Mouse (Mus musculus): Measurements from ENCODE around the gene Colgalt2. TPM values are rescaled to one million over a fixed set of nuclear protein-coding genes. Genes with fewer than 3 reads are reported as not detected.
"Not testable (repeated sequence)": the region's sequence is repeated elsewhere in the genome, so short reads cannot be mapped to it uniquely, and the experiment has no call there.

Gene Colgalt2
- total RNA-seq, 2 experiments from 2014 or later = 5.3 TPM

DNA sequence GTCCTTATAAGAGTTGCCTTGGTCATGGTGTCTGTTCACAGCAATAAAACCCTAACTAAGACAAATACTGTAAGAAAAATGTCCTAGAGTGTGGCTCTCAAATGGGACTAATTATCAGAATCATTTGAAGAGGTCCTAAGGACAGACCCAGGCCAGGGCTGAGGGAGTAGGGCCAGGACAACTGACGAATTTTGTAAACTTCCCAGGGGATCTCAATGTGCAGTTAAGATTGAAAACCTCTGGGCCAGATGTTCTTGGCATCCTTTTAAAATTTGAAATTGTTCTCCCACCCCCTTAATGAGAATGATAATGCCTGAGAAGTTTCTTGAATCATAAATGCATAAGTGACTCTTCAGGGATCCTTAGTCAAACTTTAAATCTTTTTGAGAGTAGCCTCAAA is 14.3 kb downstream of the Colgalt2 start:
- DNase-seq (ENCODE audit: low spot score in 2 of 2) = no peak
- intact Hi-C loops (cut with DNase I) = no loop called here

DNA sequence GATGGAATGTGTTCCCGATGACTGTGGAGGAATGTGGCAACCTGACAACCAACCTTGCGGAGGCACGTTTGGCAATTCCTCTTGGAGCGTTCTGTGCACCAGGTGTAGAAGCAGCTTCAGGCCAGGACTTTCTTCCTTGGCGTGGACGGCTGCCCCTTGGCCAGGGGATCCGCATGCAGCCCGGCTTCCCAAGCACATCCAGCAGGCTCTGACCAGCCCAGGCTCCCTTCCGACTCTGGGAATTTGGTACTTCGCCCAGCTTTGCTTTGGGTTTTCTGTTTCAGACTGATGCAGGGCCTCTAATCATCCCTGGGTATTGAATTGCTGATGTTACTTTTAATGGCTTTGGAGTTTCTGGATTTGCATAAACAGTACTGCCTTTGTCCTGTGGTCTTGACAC is 14.8 kb downstream of the Colgalt2 start:
- intact Hi-C loops (cut with DNase I) = no loop called here
- peak; percentile 14 to 18 for DNase-seq (ENCODE audit: low spot score in 2 of 2)

DNA sequence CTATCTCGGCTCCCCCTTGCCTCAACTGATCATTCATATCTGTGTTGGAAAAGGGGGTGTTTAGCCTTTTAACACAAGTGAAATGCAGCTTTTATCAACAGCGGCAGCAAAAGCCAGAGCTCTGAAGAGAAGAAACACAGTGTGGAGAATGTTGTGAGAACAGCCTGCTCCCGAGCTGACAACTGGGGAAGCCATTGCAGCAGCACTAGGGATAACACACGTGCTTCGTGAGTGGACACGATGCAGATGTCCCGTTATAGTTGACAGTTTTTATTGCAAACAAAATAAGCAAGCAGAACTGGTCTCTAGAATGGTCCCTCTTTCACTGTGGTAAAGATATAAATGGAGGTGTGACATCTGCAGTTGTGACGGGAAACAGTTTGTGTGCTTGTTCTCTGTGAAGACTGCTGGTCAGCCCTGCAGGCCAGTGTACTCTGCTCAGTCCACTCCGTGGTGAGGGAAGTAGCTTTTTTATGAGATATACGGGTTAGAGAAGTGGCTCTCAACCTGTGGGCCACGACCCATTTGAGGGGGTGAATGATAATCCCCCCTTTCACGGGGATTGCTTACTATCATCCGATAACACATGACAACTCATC is 16.8 kb downstream of the Colgalt2 start:
- no peak for DNase-seq (ENCODE audit: low spot score in 2 of 2)
- intact Hi-C loops (cut with DNase I) = no loop called here

DNA sequence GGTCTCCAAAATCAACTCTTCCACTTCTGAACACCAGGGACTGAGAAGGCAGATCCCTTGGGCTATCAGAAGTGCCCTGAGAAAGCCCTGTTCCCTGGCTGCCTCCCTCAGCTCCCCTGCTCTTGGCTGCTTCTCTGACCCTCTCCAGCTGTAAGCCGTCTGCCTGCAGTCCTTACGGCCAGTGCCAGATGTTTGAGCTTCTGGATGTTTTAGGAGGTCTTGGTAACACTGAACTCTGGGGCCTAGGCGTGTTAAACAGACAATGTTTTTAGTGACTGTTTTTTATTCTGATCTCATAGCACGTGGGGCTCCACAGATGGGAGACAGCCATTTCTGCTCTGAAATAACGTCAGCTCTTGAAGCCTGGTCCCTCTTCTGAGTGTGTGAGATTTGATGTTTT is 18.0 kb downstream of the Colgalt2 start:
- intact Hi-C loops (cut with DNase I) = no loop called here
- no peak for DNase-seq (ENCODE audit: low spot score in 2 of 2)

DNA sequence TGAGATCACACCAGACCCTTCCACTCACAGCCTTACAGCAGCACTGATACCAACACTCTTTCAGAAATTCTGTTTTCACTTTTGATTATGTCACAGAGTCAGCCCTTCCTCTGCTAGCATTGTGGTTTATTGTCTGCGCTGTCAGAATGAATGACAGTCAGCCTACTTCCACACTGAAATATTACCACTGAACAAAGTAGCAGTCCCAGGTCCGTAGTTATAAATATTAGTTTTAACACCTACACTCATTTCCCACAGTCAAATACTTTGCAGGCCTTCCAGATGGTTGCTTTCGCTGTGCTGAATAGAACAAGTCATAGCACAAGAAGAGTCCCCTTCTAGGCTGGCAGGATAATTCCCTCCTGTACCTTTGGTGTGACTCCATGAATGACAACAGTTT is 22.7 kb downstream of the Colgalt2 start:
- DNase-seq (ENCODE audit: low spot score in 2 of 2) = no peak

DNA sequence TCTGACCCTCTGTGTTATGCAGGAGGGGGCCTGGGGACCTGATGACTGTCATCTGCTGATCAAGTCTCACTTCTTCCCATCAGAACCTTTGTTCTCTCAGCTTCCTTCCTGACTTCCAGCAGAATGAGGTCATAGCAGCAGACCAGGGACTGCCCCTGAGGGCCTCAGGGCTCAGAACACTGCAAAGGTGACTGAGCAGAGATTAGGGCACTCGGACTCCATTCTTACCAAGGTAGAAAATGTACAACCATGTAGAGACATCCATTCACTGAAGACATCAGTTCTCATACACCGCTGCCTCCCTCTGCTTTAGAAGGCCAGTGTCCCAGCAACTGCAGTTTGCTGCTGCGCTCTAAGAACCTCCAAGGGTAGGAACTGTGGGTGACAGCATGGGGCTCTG is 23.4 kb downstream of the Colgalt2 start:
- intact Hi-C loops (cut with DNase I) = no loop called here
- DNase-seq (ENCODE audit: low spot score in 2 of 2) = no peak

More for the DNA sequence above, 22.7 kb downstream of the Colgalt2 start:
- intact Hi-C loops (cut with DNase I) = no loop called here

DNA sequence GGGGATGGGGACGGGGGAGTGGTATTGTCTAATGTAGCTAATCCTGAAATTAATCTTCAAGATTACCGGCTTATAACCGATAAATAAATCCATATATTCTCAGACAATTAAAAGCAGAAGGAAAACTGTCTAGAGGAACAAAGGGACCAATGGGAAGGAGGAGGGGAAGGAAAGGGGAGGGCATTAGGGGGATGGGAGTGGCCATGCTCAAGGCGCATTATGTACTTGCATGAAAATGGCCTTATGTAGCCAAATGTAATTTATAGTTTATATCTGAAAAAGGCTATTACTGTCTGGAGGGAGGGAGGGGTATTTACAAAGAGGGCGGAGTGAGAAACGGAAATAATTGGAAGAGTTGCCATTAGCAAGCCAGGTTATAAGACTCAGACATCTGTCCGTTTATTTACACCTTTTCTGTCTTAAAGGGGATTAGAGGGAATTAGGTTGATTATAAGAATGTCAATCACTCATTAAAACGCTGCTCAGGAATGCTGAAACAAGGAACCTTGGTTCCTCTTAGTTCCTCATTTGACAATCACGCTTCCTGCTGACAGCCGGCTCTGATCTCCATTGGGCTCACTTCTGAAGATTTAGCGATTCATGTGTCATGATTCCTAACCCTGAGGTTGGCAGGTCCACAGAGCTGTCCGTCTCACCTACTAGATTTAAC is 28.4 kb downstream of the Colgalt2 start:
- intact Hi-C loops (cut with DNase I) = no loop called here
- DNase-seq (ENCODE audit: low spot score in 2 of 2) = no peak

DNA sequence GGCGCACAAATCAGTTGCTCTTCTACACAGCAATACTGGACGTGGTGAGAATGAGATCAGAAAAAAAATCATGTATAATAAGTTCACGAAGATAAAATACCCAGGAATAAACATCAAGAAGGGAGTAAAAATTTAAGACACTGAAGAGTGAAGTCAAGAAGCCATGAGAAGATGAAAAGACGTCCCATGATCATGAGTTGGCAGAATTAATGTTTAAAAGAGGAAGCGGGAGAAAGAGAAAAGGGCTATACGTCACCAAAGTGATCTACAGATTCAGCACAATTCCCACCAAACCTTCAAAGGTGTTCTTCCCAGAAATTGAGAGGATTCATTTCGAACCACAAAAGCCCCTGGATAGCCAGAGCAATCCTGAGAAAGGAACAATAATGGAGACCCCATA is 30.2 kb downstream of the Colgalt2 start:
- DNase-seq (ENCODE audit: low spot score in 2 of 2) = no peak
- intact Hi-C loops (cut with DNase I) = no loop called here

DNA sequence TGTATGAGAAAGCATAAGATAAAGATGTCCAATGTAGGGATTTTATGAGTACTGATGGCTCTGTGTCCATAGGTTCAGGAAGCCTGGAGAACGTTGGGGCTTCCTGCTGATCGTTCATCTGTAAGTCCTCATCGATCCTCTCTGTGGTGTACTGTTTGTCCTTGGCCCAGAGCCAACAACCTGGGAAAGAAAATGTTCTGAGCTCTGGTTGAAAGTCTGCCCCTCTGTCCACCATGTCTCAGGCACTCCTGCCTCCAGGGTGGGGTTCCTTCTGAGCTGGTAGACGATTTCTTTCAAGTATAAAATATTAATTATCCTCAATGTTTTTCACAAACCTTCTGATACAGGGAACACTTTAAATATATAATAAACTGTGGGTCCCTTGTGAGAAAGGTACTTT is 34.5 kb downstream of the Colgalt2 start:
- intact Hi-C loops (cut with DNase I) = no loop called here
- no peak for DNase-seq (ENCODE audit: low spot score in 2 of 2)

DNA sequence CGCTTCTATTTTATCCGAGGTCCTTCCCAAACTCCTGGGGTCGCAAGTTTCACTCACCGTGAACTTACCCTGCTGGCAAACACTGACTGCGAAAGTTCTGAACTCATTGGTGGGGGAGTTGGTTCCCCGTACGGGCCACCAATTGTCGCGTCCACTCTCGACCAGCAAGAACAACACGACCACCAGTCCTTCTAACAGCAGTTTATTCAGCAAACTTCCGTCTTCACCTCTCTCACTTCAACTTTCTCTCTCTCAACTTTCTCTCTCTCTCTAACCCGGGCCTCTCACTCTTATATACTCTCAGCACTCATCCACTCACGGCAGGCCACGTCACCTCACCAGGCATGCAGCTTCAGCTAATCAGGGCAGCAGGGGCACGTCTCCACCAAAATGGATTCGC is 37.9 kb downstream of the Colgalt2 start:
- intact Hi-C loops (cut with DNase I) = not testable (repeated sequence)

DNA sequence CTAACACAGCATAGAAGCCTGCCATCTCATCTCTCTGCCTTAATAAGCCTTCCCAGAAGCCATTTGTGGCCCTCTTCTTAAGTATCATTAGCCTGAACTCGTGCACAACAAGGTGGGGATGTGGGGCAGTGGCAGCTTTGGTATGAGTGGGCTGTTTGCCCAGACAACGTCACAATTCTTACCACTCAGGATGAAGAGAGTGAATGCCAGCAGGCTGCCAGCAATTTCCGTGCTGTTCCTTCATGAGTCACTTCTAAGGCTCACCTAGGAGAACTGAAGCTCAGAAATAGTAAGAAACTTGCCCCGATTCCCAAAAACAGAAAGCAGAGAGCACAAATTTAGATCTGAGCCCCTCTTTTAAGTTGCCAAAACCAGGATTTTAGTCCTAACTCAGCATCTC is 39.8 kb downstream of the Colgalt2 start:
- intact Hi-C loops (cut with DNase I) = no loop called here
- DNase-seq (ENCODE audit: low spot score in 2 of 2) = no peak

More for the DNA sequence above, 37.9 kb downstream of the Colgalt2 start:
- not testable (repeated sequence) for DNase-seq (ENCODE audit: low spot score in 2 of 2)

DNA sequence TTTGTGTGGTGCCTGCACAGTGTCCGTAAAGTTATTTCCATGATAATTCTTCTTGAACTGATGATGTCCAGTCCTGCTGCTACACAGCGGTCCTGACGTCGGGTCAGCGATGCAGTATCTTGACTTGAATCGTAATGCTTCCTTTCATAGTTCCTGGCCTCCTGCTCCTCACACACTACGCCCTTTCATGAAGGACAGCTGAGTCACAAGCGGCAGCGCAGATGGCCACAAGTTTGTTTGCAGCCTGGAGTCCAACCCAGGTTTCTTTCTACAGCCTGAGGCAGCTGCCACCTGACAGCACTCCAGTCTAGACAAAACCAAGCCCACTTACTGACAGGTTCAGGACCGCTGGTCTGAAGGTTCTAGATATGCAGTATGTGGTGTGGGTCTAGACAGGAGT is 40.2 kb downstream of the Colgalt2 start:
- no peak for DNase-seq (ENCODE audit: low spot score in 2 of 2)
- intact Hi-C loops (cut with DNase I) = no loop called here

DNA sequence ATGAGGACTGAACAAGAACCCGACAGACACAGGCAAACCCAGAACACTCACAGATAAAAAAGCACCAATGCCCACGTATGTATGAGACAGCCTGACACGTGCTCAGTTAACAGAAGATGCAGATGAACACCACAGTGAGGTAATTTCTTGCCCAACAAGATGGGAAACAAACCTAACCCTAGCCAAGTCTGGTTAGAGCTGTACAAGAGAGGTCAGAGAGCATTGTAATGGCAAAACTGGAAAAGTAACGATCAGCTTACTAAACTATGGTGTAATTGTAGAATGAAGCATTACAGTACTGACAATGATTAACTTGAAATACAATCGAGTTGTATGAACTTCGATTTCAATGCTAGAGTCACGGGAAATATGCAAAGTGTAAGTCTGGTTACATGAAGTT is 45.0 kb downstream of the Colgalt2 start:
- intact Hi-C loops (cut with DNase I) = no loop called here
- DNase-seq (ENCODE audit: low spot score in 2 of 2) = no peak

DNA sequence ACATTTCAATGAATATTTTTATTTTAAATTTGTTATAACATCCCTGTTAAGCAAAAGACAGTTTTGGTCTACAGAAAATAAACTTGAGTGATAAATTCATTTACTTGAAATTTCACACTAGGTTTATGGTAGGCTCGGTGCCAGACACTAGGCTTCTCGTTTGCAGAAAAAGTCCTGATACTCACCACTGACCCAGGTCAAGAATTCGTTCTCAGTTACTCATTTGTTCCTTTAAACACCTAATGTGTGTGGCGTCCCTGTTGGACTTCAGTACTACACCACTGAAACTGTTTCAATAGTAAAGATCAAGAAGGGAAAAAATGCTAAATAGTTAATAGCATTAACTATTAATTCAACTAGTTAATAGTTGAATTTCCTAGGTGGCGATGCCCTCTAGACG is 46.3 kb downstream of the Colgalt2 start:
- intact Hi-C loops (cut with DNase I) = no loop called here
- no peak for DNase-seq (ENCODE audit: low spot score in 2 of 2)

DNA sequence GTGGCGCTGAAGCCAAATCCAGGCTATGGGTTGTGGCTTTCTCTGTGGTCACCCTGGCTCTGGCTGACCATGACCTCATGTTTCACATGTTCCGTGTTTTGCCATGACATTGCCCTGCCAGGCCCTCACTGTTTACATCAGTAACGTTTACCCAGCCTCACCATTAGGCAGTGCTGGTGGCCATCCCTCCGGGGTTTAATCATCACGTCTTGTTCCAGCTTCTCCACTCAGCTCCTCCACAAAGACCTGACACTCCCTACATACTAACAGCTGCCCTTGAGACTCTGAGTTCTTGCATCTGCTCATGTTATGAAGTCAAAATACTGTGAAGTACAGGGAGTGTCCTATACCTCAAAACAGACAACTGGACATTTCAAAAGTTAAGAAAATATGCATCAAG is 54.9 kb downstream of the Colgalt2 start:
- intact Hi-C loops (cut with DNase I) = no loop called here
- DNase-seq (ENCODE audit: low spot score in 2 of 2) = no peak

DNA sequence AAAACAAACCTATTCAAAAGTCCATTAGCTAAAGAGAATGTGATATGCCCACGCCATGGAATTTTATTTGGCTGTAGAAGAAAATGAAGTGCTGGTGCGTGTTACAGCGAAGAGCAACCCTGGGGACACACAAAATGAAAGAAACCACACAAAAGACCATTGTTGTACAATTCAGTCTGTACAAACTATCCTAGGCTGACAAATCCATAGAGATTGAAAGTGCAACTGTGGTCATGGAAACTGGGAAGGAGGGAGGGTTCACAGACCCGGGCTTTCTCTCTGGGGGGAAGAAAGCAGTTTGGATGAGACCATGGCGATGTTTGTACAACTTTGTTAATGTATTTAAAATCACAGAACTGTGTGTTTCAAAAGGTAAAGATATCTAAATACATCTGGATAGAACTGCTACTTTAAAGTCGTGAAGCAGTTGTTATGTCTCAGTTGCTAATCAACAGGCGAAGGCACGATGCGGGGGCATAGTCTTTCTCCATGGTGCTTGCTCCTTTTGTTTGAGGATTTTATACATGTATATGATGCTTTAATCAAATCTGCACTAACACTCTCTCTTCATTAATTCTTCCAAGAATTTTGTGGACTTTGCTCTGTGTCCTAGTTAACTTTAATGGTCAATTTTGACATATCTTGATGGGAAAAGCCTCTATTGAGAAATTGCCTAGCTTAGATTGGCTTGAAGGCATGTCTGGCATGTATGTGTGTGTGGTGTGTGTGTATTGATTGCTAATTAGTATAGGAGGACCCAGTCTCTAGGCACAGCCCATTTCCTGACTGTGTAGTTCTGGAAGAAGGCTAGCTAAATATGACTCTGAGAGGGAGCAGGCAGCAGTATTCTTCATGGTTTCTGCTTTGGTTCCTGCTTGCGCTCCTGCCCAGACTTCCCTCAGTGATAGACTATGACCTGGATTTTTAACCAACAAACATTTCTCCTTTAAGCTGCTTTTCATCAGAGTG is 55.9 kb downstream of the Colgalt2 start:
- intact Hi-C loops (cut with DNase I) = no loop called here

DNA sequence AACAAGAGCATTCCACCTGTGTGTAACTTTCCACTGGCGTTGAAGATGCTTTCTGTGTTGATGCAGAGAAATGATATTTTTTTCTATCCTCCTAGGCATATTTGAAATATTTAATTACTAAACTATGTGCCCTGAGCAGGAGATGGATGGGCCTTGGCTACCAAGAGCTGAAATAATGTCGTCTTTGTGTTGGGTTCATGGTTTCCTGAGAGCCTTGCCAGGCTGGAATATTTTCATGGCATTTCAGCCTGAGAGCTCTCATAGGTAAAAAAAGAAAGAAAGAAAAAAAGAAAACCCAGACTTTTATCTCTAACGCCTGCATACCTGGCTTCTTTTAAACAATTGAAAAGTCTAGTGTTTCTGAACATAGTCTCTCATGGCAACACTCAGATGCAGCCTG is 56.6 kb downstream of the Colgalt2 start:
- intact Hi-C loops (cut with DNase I) = no loop called here
- no peak for DNase-seq (ENCODE audit: low spot score in 2 of 2)

More for the DNA sequence above, 55.9 kb downstream of the Colgalt2 start:
- DNase-seq (ENCODE audit: low spot score in 2 of 2) = no peak

DNA sequence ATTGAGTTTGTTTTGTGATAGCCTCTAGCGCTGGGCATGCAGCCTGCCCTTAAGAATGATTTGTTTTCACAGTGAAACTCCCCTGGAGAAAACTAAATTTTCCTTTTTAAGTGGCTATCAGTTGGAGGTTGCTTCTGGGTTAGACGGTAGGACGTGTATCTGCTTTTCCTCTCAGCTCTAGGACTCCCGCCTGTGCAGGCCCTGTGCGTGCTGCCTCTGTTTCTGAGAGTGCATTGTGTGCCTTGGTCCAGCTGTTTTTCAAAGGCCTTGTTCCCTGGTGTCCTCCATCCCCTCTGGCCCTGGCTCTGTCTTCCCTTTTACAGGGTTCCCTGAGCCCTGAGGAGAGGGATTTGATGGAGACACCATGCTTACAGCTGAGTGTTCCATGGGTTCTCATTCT is 58.0 kb downstream of the Colgalt2 start:
- DNase-seq (ENCODE audit: low spot score in 2 of 2) = no peak

DNA sequence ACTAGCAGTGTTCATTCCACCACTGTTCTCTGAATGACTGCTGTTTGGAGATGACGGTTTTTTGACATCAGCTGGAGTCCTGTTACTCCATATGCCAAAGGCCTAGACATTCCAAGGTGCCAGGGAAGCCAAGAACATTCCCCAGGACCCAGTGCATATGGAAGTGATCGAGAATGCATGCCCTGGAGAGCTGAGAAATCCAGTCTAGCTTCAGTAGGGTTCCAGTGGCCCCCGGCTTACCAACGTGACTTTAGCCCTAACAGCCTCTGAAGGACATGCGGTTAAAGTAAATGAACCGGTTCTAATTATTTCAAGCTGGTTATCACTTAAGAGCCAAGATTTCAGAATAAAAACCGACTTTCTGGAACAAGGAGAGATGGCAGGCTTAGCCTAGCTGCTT is 59.4 kb downstream of the Colgalt2 start:
- intact Hi-C loops (cut with DNase I) = no loop called here

More for the DNA sequence above, 58.0 kb downstream of the Colgalt2 start:
- intact Hi-C loops (cut with DNase I) = no loop called here

DNA sequence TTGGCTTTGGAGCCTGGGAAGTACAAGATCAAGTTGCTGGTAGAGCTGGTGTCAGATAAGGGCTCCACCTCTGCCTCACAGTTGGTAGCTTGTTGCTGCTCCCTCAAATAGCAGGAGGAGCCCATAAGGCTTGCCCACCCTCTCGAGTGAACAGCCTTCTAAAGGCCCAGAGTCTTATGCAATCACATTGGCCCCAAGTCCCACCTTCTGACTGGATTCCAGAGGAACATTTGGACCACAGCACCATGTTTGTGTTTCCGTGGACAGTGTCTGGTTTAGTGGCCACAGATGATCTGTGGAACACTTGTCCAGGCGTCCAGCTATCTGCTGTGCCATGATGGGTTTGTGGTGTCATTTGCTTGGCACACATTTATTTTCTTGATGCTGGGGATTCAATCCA is 61.3 kb downstream of the Colgalt2 start:
- DNase-seq (ENCODE audit: low spot score in 2 of 2) = no peak
- intact Hi-C loops (cut with DNase I) = no loop called here

More for the DNA sequence above, 59.4 kb downstream of the Colgalt2 start:
- no peak for DNase-seq (ENCODE audit: low spot score in 2 of 2)

DNA sequence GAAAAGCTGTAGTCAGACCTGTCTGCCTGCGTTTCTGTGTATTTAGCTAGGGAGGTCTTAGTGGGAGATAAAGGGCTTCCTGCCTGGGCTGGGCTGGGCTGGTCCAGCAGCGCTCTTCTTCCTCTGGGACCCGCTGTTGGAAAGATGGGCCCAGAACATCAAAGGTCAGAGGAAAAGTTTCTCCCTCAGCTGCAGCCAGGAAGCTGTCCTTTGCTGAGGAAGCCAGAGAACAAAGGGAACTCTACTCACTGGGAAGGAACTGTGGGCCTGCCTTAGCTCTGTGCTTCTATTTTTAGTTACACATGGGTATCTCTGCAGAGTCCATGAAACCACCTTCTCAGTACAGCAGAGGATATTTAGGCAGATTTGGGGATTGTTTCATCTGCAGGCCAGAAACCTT is 62.2 kb downstream of the Colgalt2 start:
- intact Hi-C loops (cut with DNase I) = no loop called here
- no peak for DNase-seq (ENCODE audit: low spot score in 2 of 2)
